Mouse (Mus musculus) limb, embryonic 10.5 days (tissue): Measurements from ENCODE around the gene Ermap. TPM values are rescaled to one million over a fixed set of nuclear protein-coding genes. Genes with fewer than 3 reads are reported as not detected.
A peak's percentile ranks its signal among the peaks of the same experiment; 100 is the strongest.

Experiments
- DNase-seq: peaks from one replicate; pipeline ENCODE4 v3.0.0-alpha.2; 2017; ENCODE audit warnings: low spot score
- H3K27ac ChIP-seq: fragments of 300-500 bp; sonication (generic); 2 replicates; pipeline ENCODE4 v1.5.1; 2016; ENCODE audit warnings: mild to moderate bottlenecking
- H3K27me3 ChIP-seq: fragments of 300-500 bp; sonication (generic); 2 replicates; pipeline ENCODE4 v1.6.1; 2016; ENCODE audit warnings: low read depth, mild to moderate bottlenecking; ENCODE audit not compliant: poor library complexity, severe bottlenecking
- H3K36me3 ChIP-seq: fragments of 300-500 bp; sonication (generic); 2 replicates; pipeline ENCODE4 v1.6.1; 2016; ENCODE audit warnings: mild to moderate bottlenecking, moderate library complexity
- H3K4me1 ChIP-seq: fragments of 300-500 bp; sonication (generic); 2 replicates; pipeline ENCODE4 v1.6.1; 2016
- H3K4me3 ChIP-seq: fragments of 300-500 bp; sonication (generic); 2 replicates; pipeline ENCODE4 v1.5.1; 2016; ENCODE audit warnings: mild to moderate bottlenecking, moderate library complexity
- H3K9me3 ChIP-seq: fragments of 300-500 bp; sonication (generic); replicated peaks from 2 replicates; pipeline ENCODE4 v1.6.1; 2016; ENCODE audit warnings: mild to moderate bottlenecking
- WGBS: fragments of 180-500 bp; shearing (Covaris S2); methylation state at CpG from one replicate; pipeline ENCODE4 v1.1.7; 2016; 5-methylcytosine and 5-hydroxymethylcytosine counted together
- microRNA counts: library from miRNA; unstranded; fragments of <30 nt; microRNA quantifications from one replicate; lab custom pipeline; 2017
- microRNA-seq: library from miRNA; unstranded; fragments of <30 nt; microRNA quantifications from one replicate; pipeline ENCODE4, GENCODE M21; 2017
- polyA plus RNA-seq: library from polyadenylated mRNA; unstranded; fragments of >200 nt; fragmentation: Nextera tagmentation; extraction: Ambion mirVana; gene quantifications from 2 replicates; pipeline ENCODE4 v1.2.1, GENCODE M21; 2016

Ermap gene
- polyA plus RNA-seq, 1 experiment from 2014 or later, result 6.8 TPM

- 72% methylated on average over 6 of the region's 6 CpGs for WGBS
- H3K4me1 ChIP-seq, result peaks cover 6% of the 10 kb centered on the region; the same call in 1 of the 2 replicates
- H3K27ac ChIP-seq, result no peak overlapping the region
- H3K4me3 ChIP-seq, result no peak overlapping the region
- no peak for DNase-seq
- H3K36me3 ChIP-seq, result peaks cover 100% of the 10 kb centered on the region
- H3K27me3 ChIP-seq, result no peaks in the 10 kb centered on the region
- no peaks in the 10 kb centered on the region for H3K9me3 ChIP-seq
Observed at GRCm38 (mm10) chr4:119127229-119127628, 62.6 kb downstream of the Ermap start.

GRCm38 (mm10) chr4:119125577-119126270 lies 64.1 kb downstream of the Ermap start:
- no peak for DNase-seq
- Histone ChIP-seq H3K27ac (no peak overlapping the region), H3K4me3 (no peak overlapping the region), H3K36me3 (peaks cover 100% of the 10 kb centered on the region), H3K4me1 (peaks cover 6% of the 10 kb centered on the region; the same call in 1 of the 2 replicates), H3K27me3 (no peaks in the 10 kb centered on the region), H3K9me3 (no peaks in the 10 kb centered on the region)
- WGBS, result 84% methylated on average over 9 of the region's 9 CpGs

MicroRNAs within 50 kb of the gene (microRNA counts, 519-probe panel; counts per million panel counts)
- microRNA mmu-miR-1957 (lab: Ali Mortazavi, UCI), result 684 counts per million, percentile 72 among the panel's probes with 10 or more counts

Small RNAs within 50 kb of the gene (microRNA-seq; reads per million reads assigned to microRNA genes)
- gene Mir1957a, result not detected

Other genes with a start within 250 kb of the Ermap start
- gene Lao1, start 228.4 kb downstream of the Ermap start, polyA plus RNA-seq, result not detected in 2 replicates
- gene Slc2a1, start 81.3 kb downstream of the Ermap start, polyA plus RNA-seq, result 110 and 139 TPM in 2 replicates
- 10.1 and 10.3 TPM in 2 replicates for gene Zfp691, start 15.8 kb downstream of the Ermap start, polyA plus RNA-seq
- 115 and 133 TPM in 2 replicates for gene Svbp, start 5.3 kb upstream of the Ermap start, polyA plus RNA-seq
- gene Tmem269, start 28.2 kb upstream of the Ermap start, polyA plus RNA-seq, result not detected in 2 replicates
- 38.1 and 43.3 TPM in 2 replicates for gene AU022252, start 42.7 kb upstream of the Ermap start, polyA plus RNA-seq
- 12.7 and 16.0 TPM in 2 replicates for gene P3h1, start 42.9 kb upstream of the Ermap start, polyA plus RNA-seq
- not detected in 2 replicates for gene Cldn19, start 65.4 kb upstream of the Ermap start, polyA plus RNA-seq
- gene Ybx1, start 104.6 kb upstream of the Ermap start, polyA plus RNA-seq, result 1,026 and 1,071 TPM in 2 replicates
- 152 and 173 TPM in 2 replicates for gene Ppih, start 130.5 kb upstream of the Ermap start, polyA plus RNA-seq
- 4.7 and 7.0 TPM in 2 replicates for gene Ccdc30, start 225.5 kb upstream of the Ermap start, polyA plus RNA-seq
- 37.1 and 41.4 TPM in 2 replicates for gene Ppcs, start 232.4 kb upstream of the Ermap start, polyA plus RNA-seq
- 0.20 TPM in 1 of 2 replicates, not detected in the other for gene Zmynd12, start 232.8 kb upstream of the Ermap start, polyA plus RNA-seq